Mouse (Mus musculus): ENCODE data around the gene Rassf10.
A peak's percentile ranks its signal among the peaks of the same experiment; 100 is the strongest.
"Not testable (repeated sequence)": the region's sequence is repeated elsewhere in the genome, so short reads cannot be mapped to it uniquely, and the experiment has no call there.

Rassf10 gene

DNA sequence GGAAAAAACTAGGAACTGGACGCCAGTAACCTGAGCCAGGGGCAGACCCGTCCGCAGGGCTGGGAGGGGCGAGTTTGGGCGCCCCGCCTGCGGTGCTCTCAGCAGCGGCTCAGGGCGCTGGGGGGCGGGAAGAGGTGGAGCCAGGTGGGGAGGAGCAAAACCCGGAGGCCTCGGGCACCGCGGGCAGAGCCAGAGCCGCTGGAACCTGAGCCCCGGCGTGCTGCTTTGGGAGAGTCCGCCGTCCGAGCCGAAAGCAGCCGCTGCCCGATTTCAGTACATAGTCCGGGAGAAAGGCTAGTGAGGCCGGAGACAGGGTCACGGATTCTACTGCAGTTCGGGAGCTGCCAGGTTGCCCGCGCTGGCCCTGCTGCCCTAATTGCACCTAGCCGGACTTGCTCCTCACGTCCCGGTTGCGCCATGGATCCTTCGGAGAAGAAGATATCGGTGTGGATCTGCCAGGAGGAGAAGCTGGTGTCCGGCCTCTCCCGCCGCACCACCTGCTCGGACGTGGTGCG lies at the start of gene Rassf10:
Gene Rassf10 (plus strand): TSS at position 186 of the 515 bp plus-strand sequence.
- peak; percentile 20 for DNase-seq

DNA sequence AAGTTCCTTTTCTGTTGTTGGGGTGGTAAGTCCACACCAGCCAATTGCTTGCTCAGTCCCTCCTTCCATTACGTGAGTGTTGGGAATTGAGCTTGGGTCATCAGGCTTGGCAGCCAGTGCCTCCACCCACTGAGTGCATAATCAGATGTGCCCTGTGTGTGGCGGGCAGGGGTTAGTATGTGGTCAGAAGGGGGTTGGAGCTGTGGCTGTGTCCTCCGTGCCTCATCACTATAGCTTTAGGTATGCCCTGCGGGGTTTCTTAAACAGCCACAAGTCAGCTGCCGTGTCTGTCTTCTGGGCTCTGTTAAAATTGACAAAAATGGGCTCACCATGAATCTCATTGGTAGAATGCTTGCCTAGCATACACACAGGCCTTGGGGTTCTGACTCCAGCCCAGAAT lies 46.9 kb upstream of the Rassf10 start:
- no peak for DNase-seq

DNA sequence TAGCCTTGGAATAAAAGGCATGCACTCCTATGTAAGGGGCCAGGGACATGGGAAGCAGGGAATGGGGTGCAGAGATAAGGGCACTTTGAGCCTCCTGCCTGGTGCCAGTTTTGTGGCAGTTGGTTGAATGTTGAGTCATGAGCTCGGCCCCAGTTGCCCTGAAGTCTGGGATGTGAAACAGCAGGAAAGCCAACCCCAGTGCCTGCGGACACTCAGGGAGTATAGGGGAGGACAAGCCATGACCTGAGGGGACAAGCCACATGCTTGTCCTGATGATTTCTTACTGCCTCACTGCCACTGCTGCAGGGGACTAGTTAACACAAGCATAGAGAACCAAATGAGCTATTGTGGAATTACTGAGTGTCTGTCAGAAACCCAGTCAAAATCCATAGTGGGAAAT lies 46.3 kb upstream of the Rassf10 start:
- DNase-seq = no peak

- DNase-seq = no peak
Observed at GRCm38 (mm10) chr7:112909164-112909563, 44.6 kb upstream of the Rassf10 start.

DNA sequence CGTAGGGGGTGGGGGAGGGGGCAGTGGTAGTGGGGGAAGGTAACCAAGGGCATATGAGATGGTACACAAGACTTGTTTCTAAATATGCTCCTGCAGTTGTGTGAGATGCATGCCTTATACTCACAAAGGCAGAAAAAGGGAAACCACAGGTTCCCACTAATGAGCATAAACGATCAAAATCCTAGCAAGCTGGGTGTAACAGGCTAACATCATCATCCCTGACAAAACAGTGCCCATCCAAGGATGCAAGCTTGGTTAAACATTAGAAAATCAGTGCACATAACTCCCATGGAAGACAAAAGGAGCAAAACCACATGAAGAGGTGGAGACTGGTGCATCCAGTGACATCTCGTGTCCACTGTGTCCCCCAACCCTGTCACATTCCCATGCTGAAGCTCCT lies 40.8 kb upstream of the Rassf10 start:
- DNase-seq = no peak

- DNase-seq = no peak
Observed at GRCm38 (mm10) chr7:112915571-112915970, 38.2 kb upstream of the Rassf10 start.

DNA sequence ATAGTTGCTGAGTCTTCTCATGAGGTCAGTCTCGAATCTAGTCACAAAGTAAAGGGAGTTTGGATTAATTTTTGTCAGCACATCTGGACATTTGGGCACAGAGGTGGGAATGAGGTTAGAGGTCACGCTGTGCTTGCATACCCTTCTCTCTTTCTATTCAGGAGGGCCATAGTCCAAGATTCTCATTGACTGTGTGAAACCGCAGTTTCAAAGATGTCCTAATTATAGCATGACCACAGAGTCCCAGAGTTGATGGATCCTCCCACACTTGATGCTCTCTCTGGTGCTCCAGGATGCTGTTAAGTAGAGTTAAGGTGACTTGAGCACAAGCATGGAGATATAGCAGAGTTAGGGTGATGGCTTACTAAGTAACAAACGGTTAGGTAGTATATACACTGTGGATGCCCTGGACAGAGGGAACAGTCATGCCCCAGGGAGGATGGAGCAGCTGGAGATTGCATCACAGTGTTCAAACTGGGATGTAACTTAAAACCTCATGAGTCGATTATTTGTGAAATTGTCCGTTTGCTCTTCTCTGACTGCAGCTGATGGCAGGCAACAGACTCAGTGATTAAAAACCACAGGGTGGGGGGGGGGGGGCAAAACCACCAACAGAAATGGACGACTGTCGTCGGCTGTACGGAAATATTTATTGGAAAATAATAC lies 36.0 kb upstream of the Rassf10 start:
- DNase-seq = no peak

DNA sequence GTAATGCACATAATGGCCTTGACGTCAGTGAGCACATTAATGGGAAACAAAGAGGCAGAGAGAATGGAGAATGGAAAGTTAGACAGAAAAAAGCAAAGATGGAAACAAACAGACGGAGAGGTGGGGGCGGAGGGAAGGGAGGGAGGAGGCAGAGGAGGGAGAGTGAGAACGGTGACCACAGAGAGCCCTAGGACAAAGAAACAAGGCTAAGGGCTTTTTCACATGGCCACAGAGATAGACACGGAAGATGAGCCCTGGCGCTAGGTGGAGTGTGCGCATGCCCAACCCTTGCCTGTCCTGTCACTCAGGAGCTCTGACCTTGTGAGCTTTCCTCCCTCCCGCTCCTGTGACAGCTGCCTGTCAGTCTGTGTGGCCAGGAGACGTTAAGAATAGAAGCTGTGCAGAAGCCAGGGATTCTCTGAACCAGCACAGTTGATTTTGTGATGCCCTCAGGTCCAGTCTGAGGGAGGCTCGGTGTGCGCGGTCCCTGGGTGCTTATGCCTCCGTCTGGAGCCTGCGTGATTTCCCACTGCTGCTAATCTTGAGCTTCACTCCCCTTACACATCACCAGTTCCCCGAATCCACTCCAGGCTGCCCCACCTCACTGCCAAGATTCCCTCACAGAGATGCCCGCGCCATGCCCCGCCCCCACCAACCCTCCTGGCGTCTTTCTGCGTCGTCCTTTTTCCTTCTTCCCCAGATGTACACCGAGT lies 35.3 kb upstream of the Rassf10 start:
- DNase-seq = no peak

GRCm38 (mm10) chr7:112919845-112920244 lies 33.9 kb upstream of the Rassf10 start:
- DNase-seq = peak; percentile 49

DNA sequence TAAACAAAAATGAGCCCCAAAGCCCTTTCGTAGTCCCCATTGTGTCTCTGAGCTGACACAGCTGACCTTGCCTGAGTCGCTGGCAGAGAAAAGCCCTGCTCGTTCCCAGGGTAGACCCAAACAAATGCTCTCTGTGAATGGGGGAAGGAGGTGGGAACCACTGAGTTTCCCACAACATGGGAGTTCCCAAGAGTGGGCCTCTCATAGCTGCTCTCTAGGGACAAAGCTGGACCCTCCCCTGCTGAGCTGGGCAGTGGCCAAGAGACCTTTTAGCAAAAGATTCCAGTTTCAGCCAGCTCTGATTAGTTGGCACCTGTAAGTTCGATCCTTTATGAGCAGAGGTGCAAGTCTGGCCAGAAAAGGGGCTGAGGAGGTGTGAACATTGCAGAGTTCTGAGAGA lies 31.0 kb upstream of the Rassf10 start:
- DNase-seq = no peak

- no peak for DNase-seq
Observed at GRCm38 (mm10) chr7:112923712-112924111, 30.1 kb upstream of the Rassf10 start.

- DNase-seq = no peak
Observed at GRCm38 (mm10) chr7:112930669-112931068, 23.1 kb upstream of the Rassf10 start.

- not testable (repeated sequence) for DNase-seq
Observed at GRCm38 (mm10) chr7:112935876-112936275, 17.9 kb upstream of the Rassf10 start.

DNA sequence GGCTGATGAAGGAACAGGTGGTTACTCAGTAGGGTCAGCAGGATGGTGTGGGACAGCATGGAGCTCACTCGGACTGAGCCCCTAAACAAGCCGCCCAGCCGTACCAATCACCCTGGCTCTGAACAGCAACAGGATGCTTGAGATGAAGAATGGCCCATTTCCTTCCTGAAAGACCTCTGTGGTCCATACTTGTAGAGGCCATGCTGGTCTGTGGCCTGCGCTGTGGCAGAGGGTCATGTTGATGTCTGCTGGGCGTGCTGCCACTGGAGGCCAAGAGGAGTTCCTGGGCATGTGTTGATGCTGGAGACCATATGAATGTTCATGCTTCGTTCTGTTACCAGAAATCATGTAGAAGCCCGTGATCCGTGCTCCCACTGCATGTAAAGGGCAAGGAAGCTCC lies 16.7 kb upstream of the Rassf10 start:
- DNase-seq = no peak

- DNase-seq = no peak
Observed at GRCm38 (mm10) chr7:112938959-112939358, 14.8 kb upstream of the Rassf10 start.

DNA sequence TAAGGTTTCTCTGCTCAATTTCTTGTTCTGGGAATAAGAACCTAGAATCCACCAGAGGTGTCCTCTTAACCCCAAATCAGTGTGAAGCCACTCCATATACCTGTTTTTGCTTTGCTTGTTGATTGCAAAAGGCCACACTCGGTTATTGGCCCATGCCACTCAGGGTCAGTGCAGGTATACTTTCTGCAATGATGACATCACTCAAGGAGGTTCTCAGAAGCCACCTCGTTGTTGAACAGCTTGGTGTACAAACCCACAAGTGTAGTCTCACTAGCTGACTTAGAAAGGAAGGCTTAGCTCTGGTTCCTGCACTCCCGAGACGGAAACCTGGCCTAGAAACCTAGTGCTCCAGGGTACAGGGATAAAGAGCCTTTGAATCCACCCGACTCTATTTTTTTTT lies 11.2 kb upstream of the Rassf10 start:
- DNase-seq = no peak

- no peak for DNase-seq
Observed at GRCm38 (mm10) chr7:112943056-112943455, 10.7 kb upstream of the Rassf10 start.

DNA sequence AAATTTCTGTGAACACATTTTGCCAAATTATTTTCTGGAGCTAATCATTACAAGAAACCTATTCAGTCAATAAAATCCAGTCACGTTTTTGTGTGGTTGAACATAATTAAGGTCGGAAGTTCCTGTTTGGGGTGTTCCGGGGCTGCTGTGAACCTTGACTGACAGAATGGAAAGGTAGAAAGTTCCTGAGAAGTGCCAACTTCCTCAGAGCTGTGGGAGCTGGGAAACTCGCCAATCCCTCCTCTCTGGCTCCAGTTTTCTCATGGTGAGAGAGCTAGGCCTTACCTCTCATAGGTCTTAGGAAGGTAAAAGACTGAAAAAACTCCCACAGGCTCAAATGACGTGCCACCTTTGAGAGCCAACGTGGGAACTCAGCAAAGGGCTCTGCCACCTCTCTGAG lies 7.1 kb upstream of the Rassf10 start:
- no peak for DNase-seq

- DNase-seq = no peak
Observed at GRCm38 (mm10) chr7:112954351-112955102, 765 bp downstream of the Rassf10 start.

GRCm38 (mm10) chr7:112955103-112955827 lies 1.5 kb downstream of the Rassf10 start:
- DNase-seq = no peak

GRCm38 (mm10) chr7:112955955-112956354 lies 2.2 kb downstream of the Rassf10 start:
- DNase-seq = no peak

DNA sequence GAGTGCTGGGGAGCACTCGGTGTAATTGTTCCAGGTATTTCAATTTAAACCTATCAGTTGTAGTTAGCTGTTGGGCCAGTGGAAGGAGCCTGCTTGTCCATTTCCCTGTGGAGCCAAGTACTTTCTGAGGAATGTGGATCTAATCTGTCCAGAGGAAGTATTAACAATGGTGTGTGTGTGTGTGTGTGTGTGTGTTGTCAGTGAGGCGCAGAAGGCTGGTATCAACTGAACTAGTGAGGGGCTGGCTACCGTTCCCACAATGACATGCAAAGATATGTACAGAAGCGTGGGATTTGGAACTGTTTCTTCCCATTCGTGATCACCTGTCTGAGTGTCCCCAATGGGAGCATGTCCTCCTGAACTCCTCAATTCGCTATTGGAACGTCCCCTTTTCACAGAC lies 3.2 kb downstream of the Rassf10 start:
- no peak for DNase-seq

DNA sequence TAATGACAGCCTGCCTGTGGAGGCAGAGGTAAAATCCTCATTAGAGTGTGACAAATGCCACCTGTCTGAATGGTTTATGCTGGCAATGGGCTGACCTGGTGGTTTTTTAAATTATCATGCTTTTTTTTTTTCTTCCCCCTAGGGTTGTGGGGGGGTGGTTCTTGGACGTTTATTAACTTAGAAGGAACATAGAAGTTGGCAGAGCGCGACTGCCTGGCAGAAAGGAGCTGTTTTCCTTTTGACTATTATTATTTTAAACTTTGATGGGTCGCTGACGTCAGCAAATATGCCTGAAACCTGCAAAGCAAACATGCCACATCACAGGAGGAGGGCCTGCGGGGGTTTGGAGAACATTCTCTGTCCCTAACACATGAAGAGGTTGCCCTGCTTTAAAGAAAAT lies 3.9 kb downstream of the Rassf10 start:
- no peak for DNase-seq

Data from thymus, postnatal 4 days (tissue).